8 mouse cellular contexts compared by ENCODE assay signal in the genomic region with DNA sequence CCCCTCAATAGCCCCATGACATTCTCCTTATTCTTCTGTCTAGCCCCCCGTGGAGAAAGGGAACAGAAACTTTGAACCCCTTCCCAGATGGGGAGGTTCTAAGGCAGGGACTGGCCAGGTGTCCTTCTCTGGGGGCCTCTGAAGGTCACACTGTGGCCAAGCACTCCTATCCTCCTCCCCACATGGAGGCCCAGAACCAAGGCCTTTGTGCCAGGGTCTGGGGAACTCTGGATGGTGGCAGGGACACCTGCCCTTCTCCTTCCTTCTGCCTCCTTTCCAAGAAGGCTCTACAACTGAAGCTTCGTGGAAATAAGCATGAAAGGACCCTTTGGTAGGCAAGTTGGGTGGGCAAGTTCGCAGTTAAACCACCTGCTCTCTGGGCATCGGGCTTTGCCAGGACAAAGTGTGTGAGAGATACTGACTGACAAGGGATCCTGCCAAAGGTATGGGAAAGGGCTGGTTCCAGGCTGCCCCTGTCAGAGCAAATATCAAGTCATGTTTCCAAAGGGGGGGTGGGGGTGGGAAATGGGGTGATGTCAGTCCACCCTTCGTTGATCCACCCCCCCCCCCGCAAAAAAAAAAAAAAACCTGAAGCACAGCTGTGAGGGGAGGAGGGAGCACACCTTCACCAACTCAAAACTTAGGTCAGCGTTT. TPM values are rescaled to one million over a fixed set of nuclear protein-coding genes. Genes with fewer than 3 reads are reported as not detected.
DNase-seq lines count a peak whose midpoint lies in the region; ATAC-seq and TF ChIP-seq lines count a peak whose summit lies in the region.

No protein-coding gene starts in this region.

- H3K36me3 ChIP-seq in ES-Bruce4 (ENCODE audit: control insufficient read depth, insufficient read depth, low read length, poor library complexity, severe bottlenecking): peaks cover 4% of the 10 kb centered on the region; the same call in 1 of the 2 replicates
- peaks cover 13% of the 10 kb centered on the region for H3K36me3 ChIP-seq in heart, embryonic 14.5 days (ENCODE audit: control insufficient read depth, insufficient read depth, low read length)
- H3K36me3 ChIP-seq in limb, embryonic 12.5 days: peaks cover 26% of the 10 kb centered on the region
- H3K36me3 ChIP-seq in small intestine, adult 2 months (ENCODE audit: control insufficient read depth, insufficient read depth, low read length): peaks cover 7% of the 10 kb centered on the region; the same call in 1 of the 2 replicates

- peak overlapping the region; percentile 94 for H3K9ac ChIP-seq in ES-Bruce4 (ENCODE audit: low read depth, poor library complexity, severe bottlenecking)
- H3K9ac ChIP-seq in heart, embryonic 14.5 days (ENCODE audit: low read length): peak overlapping the region; percentile 99
- H3K9ac ChIP-seq in limb, embryonic 12.5 days (replicated peaks): peak overlapping the region; percentile 96

- ATAC-seq in heart, embryonic 14.5 days (ENCODE audit: insufficient number of reproducible peaks, insufficient read depth, low FRiP score, low read depth): no peak
- ATAC-seq in limb, embryonic 12.5 days (ENCODE audit: insufficient number of reproducible peaks, insufficient read depth, low FRiP score, low TSS enrichment, low read depth): no peak

- 0 out of 2 replicates have a peak, but pooled peaks cover 3% of the 10 kb centered on the region for H3K27me3 ChIP-seq in ES-Bruce4 (ENCODE audit: control insufficient read depth, insufficient read depth, low read length, poor library complexity, severe bottlenecking)
- no peaks in the 10 kb centered on the region for H3K27me3 ChIP-seq in heart, embryonic 14.5 days (ENCODE audit: control insufficient read depth, insufficient read depth, low read length)
- H3K27me3 ChIP-seq in limb, embryonic 12.5 days: no peaks in the 10 kb centered on the region
- no peaks in the 10 kb centered on the region for H3K27me3 ChIP-seq in small intestine, adult 2 months (ENCODE audit: control insufficient read depth, insufficient read depth, low read length)

- no peak for TF ChIP-seq EP300 in ES-Bruce4 (IDR thresholded peaks at IDR 0.05; ENCODE audit: insufficient read depth, low read depth, low read length)

- H3K4me1 ChIP-seq in ES-Bruce4 (ENCODE audit: control insufficient read depth, insufficient read depth, low read length): peaks cover 5% of the 10 kb centered on the region
- peaks cover 50 to 57% of the 10 kb centered on the region in 2 experiments for H3K4me1 ChIP-seq in heart, embryonic 14.5 days (ENCODE audit: control insufficient read depth in 2 of 2, insufficient read depth in 2 of 2, low read length in 2 of 2)
- H3K4me1 ChIP-seq in limb, embryonic 12.5 days (replicated peaks): peaks cover 57% of the 10 kb centered on the region
- H3K4me1 ChIP-seq in small intestine, adult 2 months (ENCODE audit: control insufficient read depth, insufficient read depth, insufficient read length, low read length): peaks cover 11% of the 10 kb centered on the region; the same call in 1 of the 2 replicates

- no peak overlapping the region for H3K27ac ChIP-seq in ES-Bruce4 (ENCODE audit: insufficient read depth, low read length)
- H3K27ac ChIP-seq in heart, embryonic 14.5 days (replicated peaks in 1 of 2; ENCODE audit: control insufficient read depth in 1 of 2, insufficient read depth in 1 of 2, low read depth in 2 of 2, low read length in 2 of 2): peak overlapping the region; percentile 98 to 99
- peak overlapping the region; percentile 97 for H3K27ac ChIP-seq in limb, embryonic 12.5 days
- H3K27ac ChIP-seq in small intestine, adult 2 months (ENCODE audit: insufficient read depth, low read depth, low read length): peak overlapping the region; percentile 48; the same call in 1 of the 2 replicates

- peak overlapping the region; percentile 80 for H3K4me3 ChIP-seq in ES-Bruce4 (ENCODE audit: low read depth, low read length)
- H3K4me3 ChIP-seq in heart, embryonic 14.5 days (ENCODE audit: control insufficient read depth in 1 of 2, insufficient read depth in 1 of 2, low read depth in 1 of 2, low read length in 2 of 2): peak overlapping the region; percentile 92 to 95
- peak overlapping the region; percentile 90 for H3K4me3 ChIP-seq in limb, embryonic 12.5 days (replicated peaks)
- H3K4me3 ChIP-seq in small intestine, adult 2 months (ENCODE audit: low read depth, low read length): peak overlapping the region; percentile 80

- peak; percentile 55 for DNase-seq in cerebellum, adult 11-12 months
- no peak for DNase-seq in cerebellum, postnatal 25 days
- no peak for DNase-seq in gastrocnemius, postnatal 36 days
- DNase-seq in urinary bladder, postnatal 4 days (ENCODE audit: low spot score in 2 of 2): no peak

- no peak for TF ChIP-seq POLR2A in ES-Bruce4 (IDR thresholded peaks at IDR 0.05; ENCODE audit: insufficient read depth, low read length)
- TF ChIP-seq POLR2A in small intestine, adult 2 months (IDR thresholded peaks at IDR 0.05; ENCODE audit: low read depth, low read length): no peak

- no peaks in the 10 kb centered on the region for H3K9me3 ChIP-seq in ES-Bruce4 (replicated peaks; ENCODE audit: control insufficient read depth, insufficient read depth, low read length, poor library complexity, severe bottlenecking)
- no peaks in the 10 kb centered on the region for H3K9me3 ChIP-seq in heart, embryonic 14.5 days (ENCODE audit: control insufficient read depth, low read length)
- H3K9me3 ChIP-seq in limb, embryonic 12.5 days: no peaks in the 10 kb centered on the region

- peak overlapping the region; percentile 79 for H3K4me2 ChIP-seq in heart, embryonic 14.5 days (ENCODE audit: low read length)
- H3K4me2 ChIP-seq in limb, embryonic 12.5 days: peak overlapping the region; percentile 81

- intact Hi-C loops in gastrocnemius, postnatal 36 days (cut with DNase I): loop anchor here (2.0 kb wide), 1 partner anchor 217 kb away; no protein-coding TSS in a partner anchor

- TF ChIP-seq CTCF in ES-Bruce4 (IDR thresholded peaks at IDR 0.05; ENCODE audit: low read depth, low read length): no peak
- no peak for TF ChIP-seq CTCF in small intestine, adult 2 months (IDR thresholded peaks at IDR 0.05; ENCODE audit: extremely low read depth, insufficient read length, insufficient replicate concordance, low read depth, low read length)

- WGBS in heart, embryonic 14.5 days: 10% methylated on average over 7 of the region's 7 CpGs
- 17% methylated on average over 7 of the region's 7 CpGs for WGBS in limb, embryonic 12.5 days
- 18% methylated on average over 7 of the region's 7 CpGs for WGBS in small intestine, adult 2 months

RNA-seq across cellular contexts. Expression of gene Vegfa, which starts 2.5 kb away (rescaled TPM):
- 76.2 and 86.3 TPM in 2 replicates for polyA plus RNA-seq in ES-Bruce4 (2011; ENCODE audit: insufficient read depth, insufficient read length, low read depth, missing spikeins)
- 8.1 and 8.3 TPM in 2 replicates for polyA plus RNA-seq in heart, embryonic 14.5 days (2014; fragmentation: Nextera tagmentation; extraction: Ambion mirVana)
- 6.2 TPM in 2 replicates for polyA plus RNA-seq in limb, embryonic 12.5 days (2016; fragmentation: Nextera tagmentation; extraction: Ambion mirVana)
- polyA plus RNA-seq in small intestine, adult 2 months (2012; rRNA removed): 108 and 177 TPM in 2 replicates
- 100 to 1,000 TPM; 137 to 152 TPM for total RNA-seq in gastrocnemius, postnatal 36 days (2021)
